Mouse (Mus musculus) ES-Bruce4 (cell line): Measurements from ENCODE around the gene Pdilt. TPM values are rescaled to one million over a fixed set of nuclear protein-coding genes. Genes with fewer than 3 reads are reported as not detected.

Experiments
- H3K27ac ChIP-seq: 2 replicates; pipeline ENCODE4 v1.5.1; 2012; ENCODE audit warnings: low read length, inconsistent platforms; ENCODE audit not compliant: insufficient read depth
- H3K27me3 ChIP-seq: 2 replicates; pipeline ENCODE4 v1.6.1; 2012; ENCODE audit warnings: mild to moderate bottlenecking, low read length, inconsistent platforms; ENCODE audit not compliant: control insufficient read depth, poor library complexity, insufficient read depth, severe bottlenecking
- H3K36me3 ChIP-seq: 2 replicates; pipeline ENCODE4 v1.6.1; 2012; ENCODE audit warnings: inconsistent platforms, mild to moderate bottlenecking, low read length, moderate library complexity; ENCODE audit not compliant: control insufficient read depth, poor library complexity, insufficient read depth, severe bottlenecking
- H3K4me1 ChIP-seq: one replicate; pipeline ENCODE4 v1.8.1; 2011; ENCODE audit warnings: low read length; ENCODE audit not compliant: control insufficient read depth, insufficient read depth
- H3K4me3 ChIP-seq: 2 replicates; pipeline ENCODE4 v1.5.1; 2011; ENCODE audit warnings: low read depth, mild to moderate bottlenecking, low read length
- H3K9ac ChIP-seq: 2 replicates; pipeline ENCODE4 v1.6.1; 2012; ENCODE audit warnings: low read depth, mild to moderate bottlenecking, inconsistent platforms; ENCODE audit not compliant: poor library complexity, severe bottlenecking
- H3K9me3 ChIP-seq: replicated peaks from 2 replicates; pipeline ENCODE4 v1.6.1; 2012; ENCODE audit warnings: mild to moderate bottlenecking, low read length, inconsistent platforms; ENCODE audit not compliant: control insufficient read depth, poor library complexity, insufficient read depth, severe bottlenecking
- CTCF ChIP-seq: IDR thresholded peaks from one replicate; pipeline ENCODE4 v1.8.1; 2011; ENCODE audit warnings: low read depth, low read length
- EP300 ChIP-seq: IDR thresholded peaks from 2 replicates; pipeline ENCODE4 v1.6.1; 2011; ENCODE audit warnings: low read depth, low read length; ENCODE audit not compliant: insufficient read depth
- POLR2A ChIP-seq: IDR thresholded peaks from one replicate; pipeline ENCODE4 v1.8.1; 2011; ENCODE audit warnings: low read length; ENCODE audit not compliant: insufficient read depth
- polyA plus RNA-seq: library from polyadenylated mRNA; stranded (reverse); fragments of >200 nt; gene quantifications from 2 replicates; pipeline ENCODE4 v1.2.4, GENCODE M21; 2011; ENCODE audit warnings: low read depth; ENCODE audit not compliant: missing spikeins, insufficient read depth, insufficient read length

Gene Pdilt
- polyA plus RNA-seq, 1 experiment = not detected

DNA sequence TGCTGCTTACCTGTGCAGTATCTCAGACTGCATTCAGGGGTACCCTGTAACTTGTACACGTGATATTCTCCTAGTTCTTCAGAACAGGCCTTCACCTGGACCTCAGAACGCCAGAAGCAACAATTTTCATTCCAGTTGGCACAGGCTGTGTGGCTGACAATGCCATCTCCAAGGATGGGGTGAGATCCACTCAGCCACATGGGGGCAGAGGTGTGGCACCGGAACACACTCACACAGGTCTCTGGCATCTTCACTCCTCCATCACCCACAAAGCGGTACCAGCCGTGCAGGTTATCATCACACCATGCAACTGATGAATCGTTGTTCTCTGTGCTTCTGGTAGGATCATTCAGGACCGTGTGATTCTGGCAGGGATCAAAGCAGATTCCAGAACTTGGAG, 69.1 kb downstream of the Pdilt start:
- no peak overlapping the region for H3K9ac ChIP-seq
- no peaks in the 10 kb centered on the region for H3K27me3 ChIP-seq
- no peaks in the 10 kb centered on the region for H3K4me1 ChIP-seq
- H3K27ac ChIP-seq = no peak overlapping the region
- no peaks in the 10 kb centered on the region for H3K9me3 ChIP-seq
- no peaks in the 10 kb centered on the region for H3K36me3 ChIP-seq
- TF ChIP-seq POLR2A (no peak), CTCF (no peak), EP300 (no peak)
- no peak overlapping the region for H3K4me3 ChIP-seq

DNA sequence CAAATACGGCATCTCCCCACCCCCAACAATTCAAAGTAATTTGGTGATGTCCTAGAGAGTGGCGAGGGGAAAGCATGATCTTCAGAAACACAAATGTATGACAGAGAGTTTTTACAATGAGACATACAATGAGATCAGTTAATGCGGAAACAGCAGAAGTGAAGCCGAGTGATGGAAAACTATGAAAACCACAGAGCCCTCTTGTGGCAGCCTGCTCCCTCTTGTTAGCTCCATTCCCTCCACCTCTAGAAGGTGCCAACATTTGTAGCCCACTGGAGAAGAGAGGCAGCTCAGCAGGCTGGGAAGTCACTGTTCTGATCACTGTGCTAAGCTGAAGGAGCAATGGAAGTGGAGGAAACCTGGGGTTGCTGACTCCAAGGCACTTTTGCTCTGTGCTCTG, 79.4 kb downstream of the Pdilt start:
- H3K36me3 ChIP-seq = no peaks in the 10 kb centered on the region
- H3K9ac ChIP-seq = no peak overlapping the region
- no peaks in the 10 kb centered on the region for H3K27me3 ChIP-seq
- no peak overlapping the region for H3K4me3 ChIP-seq
- H3K4me1 ChIP-seq = no peaks in the 10 kb centered on the region
- no peak for TF ChIP-seq CTCF
- TF ChIP-seq POLR2A = no peak
- TF ChIP-seq EP300 = no peak
- H3K9me3 ChIP-seq = no peaks in the 10 kb centered on the region
- no peak overlapping the region for H3K27ac ChIP-seq

DNA sequence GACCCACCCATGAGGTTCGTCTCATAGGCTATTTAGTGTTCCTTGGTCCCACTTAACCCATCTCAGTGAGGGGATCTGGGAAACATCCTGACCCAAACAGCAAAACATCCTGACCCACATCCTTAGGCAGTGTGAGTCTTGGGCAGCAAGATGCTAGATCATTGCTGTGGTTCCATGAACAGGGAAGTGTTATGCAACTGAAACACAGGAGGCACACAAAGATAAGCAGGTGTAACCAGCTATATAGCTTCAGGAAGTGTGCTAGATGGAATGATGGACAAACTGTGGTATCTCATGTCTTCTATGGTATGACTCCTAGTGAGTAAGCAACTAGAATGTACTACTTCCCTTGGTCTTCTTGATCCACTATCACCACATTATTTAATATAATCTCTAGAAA, 81.4 kb downstream of the Pdilt start:
- no peaks in the 10 kb centered on the region for H3K27me3 ChIP-seq
- H3K36me3 ChIP-seq = no peaks in the 10 kb centered on the region
- H3K4me3 ChIP-seq = no peak overlapping the region
- no peak overlapping the region for H3K27ac ChIP-seq
- TF ChIP-seq EP300 = no peak
- TF ChIP-seq CTCF = no peak
- TF ChIP-seq POLR2A = no peak
- no peak overlapping the region for H3K9ac ChIP-seq
- H3K4me1 ChIP-seq = no peaks in the 10 kb centered on the region
- H3K9me3 ChIP-seq = no peaks in the 10 kb centered on the region

Other genes starting within 250 kb of the Pdilt start
- gene Gp2, start 64.2 kb downstream of the Pdilt start, polyA plus RNA-seq = not detected in 2 replicates
- gene Umod, start 44.2 kb downstream of the Pdilt start, polyA plus RNA-seq = not detected in 2 replicates
- gene Acsm5, start 4.0 kb downstream of the Pdilt start, polyA plus RNA-seq = not detected in 2 replicates
- gene Acsm2, start 30.9 kb upstream of the Pdilt start, polyA plus RNA-seq = not detected in 2 replicates
- gene Acsm1, start 83.5 kb upstream of the Pdilt start, polyA plus RNA-seq = not detected in 2 replicates
- not detected in 2 replicates for gene Acsm4, start 166.5 kb upstream of the Pdilt start, polyA plus RNA-seq
- 67.9 and 68.0 TPM in 2 replicates for gene Thumpd1, start 197.3 kb upstream of the Pdilt start, polyA plus RNA-seq
- not detected in 2 replicates for gene Acsm3, start 237.4 kb upstream of the Pdilt start, polyA plus RNA-seq